Mouse (Mus musculus) ES-Bruce4 (cell line): ENCODE measurements around the gene Fam107a.

Experiments used
- CTCF ChIP-seq: IDR thresholded peaks from one replicate; pipeline ENCODE4 v1.8.1; 2011; ENCODE audit warnings: low read depth, low read length
- EP300 ChIP-seq: IDR thresholded peaks from 2 replicates; pipeline ENCODE4 v1.6.1; 2011; ENCODE audit warnings: low read depth, low read length; ENCODE audit not compliant: insufficient read depth
- POLR2A ChIP-seq: IDR thresholded peaks from one replicate; pipeline ENCODE4 v1.8.1; 2011; ENCODE audit warnings: low read length; ENCODE audit not compliant: insufficient read depth

GRCm38 (mm10) chr14:8326961-8327360 lies 9.1 kb upstream of the Fam107a start:
- TF ChIP-seq CTCF (no peak), POLR2A (no peak), EP300 (no peak)
